Mouse (Mus musculus): ENCODE data around the gene Tenm1.
A peak's percentile ranks its signal among the peaks of the same experiment; 100 is the strongest.

Gene Tenm1

GRCm38 (mm10) chrX:42781566-42781965, 647.4 kb downstream of the Tenm1 start:
- DNase-seq = no peak

GRCm38 (mm10) chrX:42718078-42718785, 710.7 kb downstream of the Tenm1 start:
- DNase-seq = no peak

- no peak for DNase-seq
Observed at GRCm38 (mm10) chrX:42700291-42700690, 728.6 kb downstream of the Tenm1 start.

DNA sequence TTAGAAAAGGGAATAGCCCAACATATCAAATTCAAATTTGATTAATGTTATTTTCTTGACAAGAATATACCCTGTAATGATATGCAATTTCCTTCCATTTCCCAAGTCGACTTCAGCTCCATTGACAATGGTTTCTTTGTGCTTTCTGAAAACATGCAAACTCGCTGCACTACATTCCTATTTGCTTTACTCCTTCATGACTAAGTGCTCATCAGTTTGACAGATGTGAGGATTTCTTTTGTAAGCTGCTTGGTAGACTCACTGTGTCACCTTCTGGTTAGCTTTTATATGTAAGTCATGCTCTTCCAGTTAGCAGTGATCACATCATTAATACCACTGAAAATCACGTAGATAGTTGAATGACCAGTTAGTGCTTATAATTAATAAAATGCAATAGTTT, 781.8 kb downstream of the Tenm1 start:
- no peak for DNase-seq

DNA sequence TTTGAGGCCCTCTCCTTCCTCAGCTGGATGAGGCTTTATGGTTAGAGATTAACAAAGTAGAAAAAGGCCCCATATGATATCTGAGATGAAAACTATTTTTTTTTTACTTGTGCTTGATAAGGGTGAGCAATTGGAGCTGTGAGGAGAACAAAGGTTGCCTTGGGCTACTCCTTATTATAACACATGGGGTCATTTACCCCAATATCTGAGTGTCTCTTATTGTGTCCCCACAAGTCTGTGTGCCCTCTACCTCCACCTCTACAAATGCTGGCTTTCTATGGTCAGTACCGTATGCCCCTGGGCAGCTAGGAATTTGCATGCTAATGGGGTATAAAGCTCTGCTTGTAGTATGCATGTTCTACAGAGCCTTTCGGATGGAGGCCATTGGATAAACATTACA, 848.4 kb downstream of the Tenm1 start:
- no peak for DNase-seq

DNA sequence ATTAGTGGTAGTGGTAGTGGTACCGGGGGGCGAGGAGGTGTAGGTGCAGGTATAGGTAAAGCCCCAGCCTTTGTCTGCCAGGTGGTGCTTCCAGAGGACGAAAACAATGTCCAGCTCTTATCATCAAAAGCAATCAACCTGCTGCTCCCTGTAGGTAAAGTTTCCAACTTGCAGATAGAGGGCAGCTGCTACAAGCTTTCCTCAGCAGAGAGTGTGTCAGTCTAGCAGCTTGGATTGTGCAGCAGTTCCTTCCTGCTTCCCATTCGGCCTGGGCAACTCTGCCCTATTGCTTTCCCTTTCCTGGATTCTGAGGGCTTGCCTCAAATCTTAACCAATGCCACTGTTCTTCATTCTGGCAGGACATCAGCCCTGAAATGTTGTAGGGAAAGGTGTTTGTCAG, 870.2 kb downstream of the Tenm1 start:
- no peak for DNase-seq

DNA sequence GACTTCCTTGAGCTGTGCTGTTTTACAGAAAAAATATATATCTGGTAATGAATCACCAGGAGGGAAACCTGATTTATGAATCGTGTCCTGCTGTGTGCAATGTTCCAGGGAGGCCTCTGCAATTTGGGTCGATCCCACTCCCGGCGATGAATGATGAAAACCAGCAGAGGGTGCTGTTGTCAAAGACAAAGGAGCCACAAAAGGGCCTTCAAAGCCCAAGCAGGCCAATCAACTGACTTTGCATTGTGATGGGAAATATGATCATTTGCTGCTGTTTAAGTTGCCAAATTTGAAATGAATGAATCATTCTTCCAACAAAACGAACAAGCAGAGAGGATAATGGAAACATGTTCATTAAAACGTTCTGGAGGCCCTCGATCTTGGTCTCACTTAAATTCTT, 871.6 kb downstream of the Tenm1 start:
- peak; percentile 44 for DNase-seq

DNA sequence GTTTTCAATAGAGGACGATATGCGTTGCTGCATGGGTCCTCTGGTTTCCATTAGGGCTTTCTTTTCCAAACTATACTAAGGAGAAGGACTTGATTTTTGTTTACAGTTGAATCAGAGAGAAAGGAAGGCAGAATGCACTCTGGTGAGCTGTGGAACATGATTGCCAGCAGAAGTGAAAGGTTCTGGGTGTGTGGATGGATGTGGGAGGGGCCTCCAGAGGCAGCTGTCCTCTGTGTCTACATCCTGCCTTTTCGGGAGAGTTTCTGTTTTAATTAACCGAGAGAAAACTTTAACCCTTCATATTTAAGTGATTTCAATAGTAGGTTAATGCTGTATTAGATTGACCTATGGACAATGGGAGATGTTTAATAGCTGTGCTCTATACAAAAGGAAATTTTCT, 880.4 kb downstream of the Tenm1 start:
- no peak for DNase-seq

- DNase-seq = no peak
Observed at GRCm38 (mm10) chrX:42545076-42545475, 883.9 kb downstream of the Tenm1 start.

DNA sequence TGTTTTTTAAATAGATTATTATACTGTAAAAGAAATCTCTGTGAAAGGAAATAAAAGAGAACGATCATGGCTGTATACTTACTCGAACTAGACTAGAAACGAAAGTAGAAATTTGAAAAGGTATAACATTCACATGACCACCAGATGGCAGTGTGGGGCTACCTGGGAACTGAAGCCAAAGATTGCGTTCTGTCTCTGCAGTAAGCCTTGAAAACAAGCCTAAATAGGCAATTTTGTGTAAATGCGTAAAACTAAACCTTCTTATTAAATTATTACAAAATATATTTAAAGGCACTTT, 888.2 kb downstream of the Tenm1 start:
- peak; percentile 41 for DNase-seq

GRCm38 (mm10) chrX:42540030-42540755, 888.7 kb downstream of the Tenm1 start:
- no peak for DNase-seq

DNA sequence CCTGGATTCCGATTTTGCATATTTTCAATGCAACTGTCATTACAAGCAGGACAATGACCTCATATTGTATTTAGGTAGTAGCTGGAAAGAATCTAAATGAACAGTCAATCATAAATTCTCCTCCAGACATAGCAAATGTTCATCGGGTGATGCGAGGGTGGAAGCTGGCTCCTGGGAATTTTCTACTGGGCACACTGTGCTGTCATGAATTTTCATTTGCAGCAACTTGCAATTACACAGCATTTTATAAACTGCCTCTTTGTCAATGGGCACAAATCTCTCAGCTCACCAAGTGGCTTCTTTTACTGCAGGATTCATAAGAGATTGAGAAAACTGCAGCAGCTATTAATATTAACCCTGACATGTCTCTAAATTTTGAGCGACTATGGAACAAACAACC, 898.2 kb downstream of the Tenm1 start:
- no peak for DNase-seq

- DNase-seq = no peak
Observed at GRCm38 (mm10) chrX:42522868-42523267, 906.1 kb downstream of the Tenm1 start.

DNA sequence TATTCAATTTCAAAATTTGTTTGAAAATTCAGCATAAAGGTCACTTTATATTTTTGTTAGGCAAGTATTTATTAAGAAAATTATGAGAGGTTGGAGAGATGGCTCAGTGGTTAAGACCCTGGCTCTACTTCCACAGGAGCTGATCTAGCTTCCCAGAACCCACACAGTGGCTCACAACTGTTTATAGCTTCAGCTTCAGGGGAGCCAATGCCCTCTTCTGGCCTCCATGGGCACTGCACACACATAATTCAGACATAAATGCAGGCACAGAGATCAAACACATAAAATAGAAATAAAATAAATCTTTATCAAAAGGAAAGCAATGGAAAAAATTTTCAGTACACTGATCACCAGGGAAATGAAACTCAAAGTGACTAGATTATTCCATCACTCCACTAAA, 916.4 kb downstream of the Tenm1 start:
- DNase-seq = no peak

DNA sequence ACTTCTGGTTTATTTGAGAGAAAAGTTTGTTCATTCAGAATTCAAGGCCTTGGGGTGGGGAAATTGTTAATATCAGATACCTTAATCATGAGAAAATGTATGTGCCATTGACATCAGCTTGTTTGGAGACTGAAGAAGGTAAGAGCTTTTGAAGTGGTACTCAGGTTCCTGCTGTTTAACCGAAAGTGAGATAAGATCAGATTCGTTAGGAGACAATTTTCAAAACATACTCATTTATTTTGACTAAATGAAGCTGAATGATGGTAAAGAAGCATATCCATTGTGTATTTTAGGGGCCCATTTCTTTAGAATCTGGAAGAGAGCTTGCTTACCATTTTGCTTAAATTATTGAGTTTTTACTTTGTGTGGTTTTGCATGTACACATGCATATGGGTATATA, 917.8 kb downstream of the Tenm1 start:
- no peak for DNase-seq

- no peak for DNase-seq
Observed at GRCm38 (mm10) chrX:42502291-42503043, 926.5 kb downstream of the Tenm1 start, which contains the start of gene Sh2d1a. TSS of gene Sh2d1a (plus strand) at chrX:42502453.

- no peak for DNase-seq
Observed at GRCm38 (mm10) chrX:42500538-42500937, 928.4 kb downstream of the Tenm1 start.

DNA sequence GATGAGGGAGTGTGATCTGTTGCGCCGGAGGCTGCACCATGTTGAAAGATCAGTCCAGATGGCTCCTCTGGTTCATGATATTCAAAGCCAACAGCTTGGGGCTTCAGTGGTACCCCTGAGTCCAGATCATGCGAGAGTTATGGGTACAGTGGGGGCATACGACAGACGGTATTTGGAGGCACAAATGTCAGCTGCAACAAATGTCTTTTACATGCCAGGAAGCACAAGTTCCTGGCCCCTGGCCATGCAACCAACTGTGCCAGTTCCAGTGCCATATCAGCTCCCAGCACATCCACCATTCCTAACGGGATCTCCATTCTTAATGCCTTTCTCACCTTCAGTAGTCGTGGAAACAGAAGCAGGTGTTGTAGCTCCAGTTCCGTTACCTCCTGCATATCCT, 938.6 kb downstream of the Tenm1 start:
- DNase-seq = no peak

DNA sequence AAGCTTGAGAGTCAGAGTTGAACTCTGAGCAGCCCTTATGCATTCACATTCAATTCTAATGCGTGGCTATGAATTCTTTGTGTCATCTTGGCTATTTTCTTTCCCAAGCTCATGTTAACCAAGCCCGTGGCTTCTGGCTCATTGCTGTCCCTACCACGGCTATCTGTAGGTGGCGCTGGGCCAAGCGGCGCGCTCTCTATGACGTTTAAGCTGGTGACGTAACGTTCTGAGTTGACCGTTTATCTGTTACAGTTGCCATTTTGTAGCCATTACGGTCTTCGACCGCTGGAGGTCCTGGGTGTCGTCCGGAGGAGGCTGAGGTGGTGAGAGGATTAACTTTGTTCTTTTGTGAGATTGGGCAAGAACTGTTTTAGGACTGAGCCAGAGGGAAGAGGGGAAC, 939.5 kb downstream of the Tenm1 start, which contains the start of gene Tex13c2:
TSS of gene Tex13c2 (plus strand) at position 246 of the 400 bp plus-strand sequence.
- no peak for DNase-seq

All from right cerebral cortex, postnatal 25 days (tissue).